Mouse (Mus musculus): ENCODE measurements around the gene Klf14. TPM values are rescaled to one million over a fixed set of nuclear protein-coding genes. Genes with fewer than 3 reads are reported as not detected.

The Klf14 gene
- total and polyA plus RNA-seq, 2 experiments from 2014 or later, result 0.63 to 0.99 TPM

GRCm38 (mm10) chr6:30920834-30921675, 37.8 kb downstream of the Klf14 start:
- no peaks in the 10 kb centered on the region for H3K27me3 ChIP-seq (ENCODE audit: insufficient read depth, low read length)
- no peaks in the 10 kb centered on the region for H3K9me3 ChIP-seq (ENCODE audit: low read length)
- no peak for TF ChIP-seq CTCF (IDR thresholded peaks at IDR 0.05; ENCODE audit: low read depth)
- no peak overlapping the region; the same call in 1 of the 2 replicates for H3K27ac ChIP-seq
- H3K4me2 ChIP-seq (ENCODE audit: low read depth, low read length), result peak overlapping the region; percentile 46
- ATAC-seq (peak; percentile 78; the same call in 1 of the 2 replicates), DNase-seq (ENCODE audit: low spot score) (peak; percentile 72)
- WGBS, result 28% methylated on average over 21 of the region's 21 CpGs
- H3K36me3 ChIP-seq (ENCODE audit: insufficient read depth, low read length), result no peaks in the 10 kb centered on the region
- 0 out of 2 replicates have a peak overlapping the region, but pooled peaks have one; percentile 1 for H3K9ac ChIP-seq (replicated peaks; ENCODE audit: low read length)
- peak overlapping the region; percentile 3 for H3K4me3 ChIP-seq (ENCODE audit: low read length)
- no peaks in the 10 kb centered on the region for H3K4me1 ChIP-seq (ENCODE audit: insufficient read depth, low read length)

GRCm38 (mm10) chr6:30915473-30915872, 43.4 kb downstream of the Klf14 start, which contains the start of gene Tsga13:
Tsga13 (minus strand) TSS chr6:30915573.
- H3K9ac ChIP-seq (replicated peaks; ENCODE audit: low read length), result no peak within 1 kb of the TSS
- no peak within 1 kb of the TSS for H3K4me3 ChIP-seq (ENCODE audit: low read length)
- ATAC-seq (no peak), DNase-seq (ENCODE audit: low spot score) (no peak)
- no peaks in the 10 kb centered on the region for H3K4me1 ChIP-seq (ENCODE audit: insufficient read depth, low read length)
- no peak within 1 kb of the TSS for H3K27ac ChIP-seq
- 86% methylated on average over 2 of the region's 2 CpGs for WGBS
- H3K27me3 ChIP-seq (ENCODE audit: insufficient read depth, low read length), result no peaks in the 10 kb centered on the region
- no peaks in the 10 kb centered on the region for H3K36me3 ChIP-seq (ENCODE audit: insufficient read depth, low read length)
- no peak for TF ChIP-seq CTCF (IDR thresholded peaks at IDR 0.05; ENCODE audit: low read depth)
- no peak within 1 kb of the TSS for H3K4me2 ChIP-seq (ENCODE audit: low read depth, low read length)
- no peaks in the 10 kb centered on the region for H3K9me3 ChIP-seq (ENCODE audit: low read length)

- Histone ChIP-seq H3K4me3 (ENCODE audit: low read length) (no peak overlapping the region), H3K9me3 (ENCODE audit: low read length) (no peaks in the 10 kb centered on the region), H3K27me3 (ENCODE audit: insufficient read depth, low read length) (no peaks in the 10 kb centered on the region), H3K9ac (replicated peaks; ENCODE audit: low read length) (no peak overlapping the region), H3K4me2 (ENCODE audit: low read depth, low read length) (no peak overlapping the region), H3K27ac (no peak overlapping the region), H3K4me1 (ENCODE audit: insufficient read depth, low read length) (no peaks in the 10 kb centered on the region), H3K36me3 (ENCODE audit: insufficient read depth, low read length) (no peaks in the 10 kb centered on the region)
- WGBS, result 37% methylated on average over 3 of the region's 3 CpGs
- ATAC-seq (no peak), DNase-seq (ENCODE audit: low spot score) (no peak)
- no peak for TF ChIP-seq CTCF (IDR thresholded peaks at IDR 0.05; ENCODE audit: low read depth)
Measured at GRCm38 (mm10) chr6:30907970-30908369, 50.9 kb downstream of the Klf14 start.

Other genes with a start within 250 kb of the Klf14 start
- 237 and 326 TPM in 2 replicates for gene Mest, start 235.5 kb downstream of the Klf14 start, total RNA-seq (2014; rRNA removed)
- gene Mest, start 235.5 kb downstream of the Klf14 start, polyA plus RNA-seq (2015; fragmentation: Nextera tagmentation; extraction: Ambion mirVana), result 152 and 154 TPM in 2 replicates
- gene Copg2, start 62.3 kb downstream of the Klf14 start, total RNA-seq (2014; rRNA removed), result 35.6 and 43.5 TPM in 2 replicates
- gene Copg2, start 62.3 kb downstream of the Klf14 start, polyA plus RNA-seq (2015; fragmentation: Nextera tagmentation; extraction: Ambion mirVana), result 29.7 and 30.7 TPM in 2 replicates
- not detected in 2 replicates for gene Tsga13, start 43.5 kb downstream of the Klf14 start, total RNA-seq (2014; rRNA removed)
- gene Tsga13, start 43.5 kb downstream of the Klf14 start, polyA plus RNA-seq (2015; fragmentation: Nextera tagmentation; extraction: Ambion mirVana), result 0.42 and 0.59 TPM in 2 replicates